Mouse (Mus musculus): ENCODE data around the gene Top1. TPM values are rescaled to one million over a fixed set of nuclear protein-coding genes. Genes with fewer than 3 reads are reported as not detected.

The Top1 gene
- total RNA-seq, 2 experiments from 2014 or later = 53.1 to 65.1 TPM

GRCm38 (mm10) chr2:160702824-160703223 is 57.1 kb downstream of the Top1 start:
- DNase-seq = no peak
- intact Hi-C loops (cut with DNase I) = no loop called here

- intact Hi-C loops (cut with DNase I) = no loop called here
- DNase-seq = no peak
These were observed 62.0 kb downstream of the Top1 start for GRCm38 (mm10) chr2:160707673-160708072.

- intact Hi-C loops (cut with DNase I) = loop anchor here (5.0 kb wide), 1 partner anchor 172 kb away; no protein-coding TSS in a partner anchor
These were observed 69.9 kb downstream of the Top1 start for GRCm38 (mm10) chr2:160715463-160716030.

DNA sequence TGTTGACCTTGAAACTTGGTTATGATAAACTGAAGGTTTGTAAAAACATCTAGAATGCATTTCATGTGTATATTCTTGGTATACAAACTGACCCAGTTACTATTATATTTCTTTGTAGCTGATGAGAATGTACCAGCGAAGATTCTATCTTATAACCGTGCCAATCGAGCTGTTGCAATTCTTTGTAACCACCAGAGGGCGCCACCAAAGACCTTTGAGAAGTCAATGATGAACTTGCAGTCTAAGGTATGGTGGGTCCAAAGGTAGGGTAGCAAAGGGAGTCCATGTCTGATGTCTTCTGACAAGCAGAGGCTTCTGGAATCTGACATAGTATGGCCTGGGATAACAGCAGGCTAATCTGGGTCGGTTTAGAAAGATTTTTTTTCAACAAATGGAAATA is 71.6 kb downstream of the Top1 start:
- peak; percentile 38 to 70 for DNase-seq
- intact Hi-C loops (cut with DNase I) = loop anchor here (5.0 kb wide), 1 partner anchor 170 kb away; no protein-coding TSS in a partner anchor

More at GRCm38 (mm10) chr2:160715463-160716030, 69.9 kb downstream of the Top1 start:
- DNase-seq = no peak

- no peak for DNase-seq
- intact Hi-C loops (cut with DNase I) = loop anchor here (5.0 kb wide), 1 partner anchor 168 kb away; no protein-coding TSS in a partner anchor
These were observed 73.1 kb downstream of the Top1 start for GRCm38 (mm10) chr2:160718811-160719210.

GRCm38 (mm10) chr2:160722714-160723113 is 77.0 kb downstream of the Top1 start:
- DNase-seq = no peak
- intact Hi-C loops (cut with DNase I) = no loop called here

- intact Hi-C loops (cut with DNase I) = no loop called here
- DNase-seq = no peak
These were observed 78.1 kb downstream of the Top1 start for GRCm38 (mm10) chr2:160723613-160724375.

GRCm38 (mm10) chr2:160724536-160724935 is 78.8 kb downstream of the Top1 start:
- DNase-seq = no peak
- intact Hi-C loops (cut with DNase I) = no loop called here

DNA sequence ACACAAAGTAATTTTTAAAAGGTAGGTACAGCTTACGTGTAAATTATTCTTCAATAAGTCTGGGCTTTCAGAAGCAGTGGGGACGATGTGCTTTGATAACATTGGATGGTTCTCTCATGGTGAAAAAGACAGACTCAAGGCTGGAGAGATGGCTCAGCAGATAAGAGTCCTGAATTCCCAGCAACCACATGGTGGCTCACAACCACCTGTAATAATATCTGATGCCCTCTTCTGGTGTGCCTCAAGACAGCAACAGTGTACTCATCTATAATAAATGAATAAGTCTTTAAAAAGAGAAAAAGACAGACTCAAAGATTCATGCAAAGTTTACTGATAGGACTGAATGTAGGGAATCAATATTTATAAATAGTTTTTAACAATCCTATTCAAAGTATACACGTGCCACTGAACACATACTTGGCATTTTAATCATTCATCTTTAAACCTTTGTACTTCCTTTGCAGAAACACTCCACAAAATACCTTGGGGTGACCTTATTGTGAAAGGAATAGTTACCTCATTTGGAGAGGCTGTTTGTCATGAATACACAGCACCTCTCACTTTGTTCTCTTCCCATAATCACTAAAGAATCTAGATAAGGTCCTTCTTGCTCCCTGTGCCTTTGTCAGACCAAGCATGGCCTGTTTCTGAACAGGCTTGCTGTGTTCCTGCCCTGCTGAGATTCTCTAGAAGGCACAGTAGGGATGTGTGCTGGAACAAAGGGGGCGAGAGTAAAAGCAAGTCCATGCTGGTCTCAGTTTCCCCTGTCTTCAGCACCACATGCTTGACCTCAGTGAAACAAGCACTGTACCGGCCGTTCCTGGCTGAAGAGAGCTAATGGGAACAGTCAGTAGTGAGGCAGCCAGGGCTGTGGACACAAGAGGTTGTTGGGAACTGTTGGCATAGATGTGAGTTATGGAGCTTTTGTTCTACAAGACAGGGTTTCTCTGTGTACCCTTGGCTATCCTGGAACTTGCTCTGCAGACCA is 80.5 kb downstream of the Top1 start:
- no peak for DNase-seq
- intact Hi-C loops (cut with DNase I) = no loop called here

- intact Hi-C loops (cut with DNase I) = no loop called here
- no peak for DNase-seq
These were observed 83.3 kb downstream of the Top1 start for GRCm38 (mm10) chr2:160728972-160729371.

DNA sequence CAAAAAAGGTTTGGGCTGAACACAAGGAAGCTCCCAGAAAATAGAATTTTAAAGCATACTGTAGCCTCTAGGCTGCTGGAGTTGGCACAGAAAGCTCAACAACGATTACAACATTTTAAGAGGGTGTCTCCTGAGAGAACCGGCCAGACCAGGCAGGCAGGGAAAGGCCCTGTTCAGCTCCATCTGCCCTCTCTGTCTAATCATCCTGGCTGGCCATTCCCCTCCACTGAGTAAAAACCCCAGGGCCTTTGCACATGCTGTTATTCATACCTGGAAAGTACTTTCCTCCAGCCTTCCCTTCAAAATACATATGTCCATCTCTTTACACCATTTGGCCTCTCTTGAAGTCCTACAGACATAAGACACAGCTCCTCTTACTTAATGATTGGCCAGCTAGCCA is 83.7 kb downstream of the Top1 start:
- no peak for DNase-seq
- intact Hi-C loops (cut with DNase I) = no loop called here

- DNase-seq = peak; percentile 55
- intact Hi-C loops (cut with DNase I) = loop anchor here (2.0 to 5.0 kb wide), 2 partner anchors 62 to 157 kb away; no protein-coding TSS in a partner anchor
These were observed 84.4 kb downstream of the Top1 start for GRCm38 (mm10) chr2:160729851-160730796.

- DNase-seq = no peak
These were observed 85.1 kb downstream of the Top1 start for GRCm38 (mm10) chr2:160730797-160731116.

DNA sequence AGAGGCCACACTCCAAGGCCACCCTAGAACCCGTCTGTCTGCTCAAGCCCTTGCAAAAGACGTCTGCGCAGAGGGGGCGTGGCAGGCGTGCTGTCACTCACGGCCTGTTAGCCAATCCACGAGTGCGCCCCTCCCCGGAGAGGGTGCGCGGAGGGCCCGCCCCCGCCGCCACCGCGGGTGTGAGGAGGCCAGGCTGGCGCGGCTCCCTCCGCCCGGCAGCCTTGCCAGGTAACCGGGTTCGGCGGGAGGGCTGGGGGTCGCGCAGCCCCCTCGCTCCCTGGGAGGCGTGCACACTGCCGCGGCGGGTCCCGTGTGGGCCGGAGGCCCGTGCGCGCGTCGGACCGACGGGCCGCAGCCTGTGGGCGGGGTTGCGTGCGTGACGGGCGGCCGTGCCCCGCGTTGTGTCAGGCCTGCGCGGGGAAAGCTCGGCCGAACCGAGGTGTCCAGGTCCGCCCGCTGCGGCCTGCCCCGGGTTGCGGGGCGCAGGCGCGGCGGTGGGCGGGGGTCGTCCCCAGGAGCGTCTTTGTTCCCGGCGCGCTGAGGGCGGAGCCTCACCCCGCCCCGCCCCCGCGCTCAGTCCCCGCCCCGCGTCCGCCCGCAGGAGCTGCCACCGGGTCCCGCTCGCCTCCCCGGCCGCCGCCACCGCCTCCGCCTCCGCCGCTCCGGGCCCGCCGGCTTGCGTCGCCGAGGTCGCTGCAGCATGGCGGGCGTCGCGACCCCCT is 85.6 kb downstream of the Top1 start, which contains the start of gene Plcg1:
Plcg1 (plus strand) TSS at position 184 of the 722 bp plus-strand sequence.
- intact Hi-C loops (cut with DNase I) = loop anchor here (2.0 to 5.0 kb wide), 2 partner anchors 61 to 156 kb away; no protein-coding TSS in a partner anchor
- DNase-seq = peak; percentile 95 to 96

More at GRCm38 (mm10) chr2:160730797-160731116, 85.1 kb downstream of the Top1 start:
- intact Hi-C loops (cut with DNase I) = loop anchor here (2.0 to 5.0 kb wide), 2 partner anchors 62 to 156 kb away; no protein-coding TSS in a partner anchor

- intact Hi-C loops (cut with DNase I) = loop anchor here (2.0 to 5.0 kb wide), 3 partner anchors 33 to 155 kb away; no protein-coding TSS in a partner anchor
These were observed 86.2 kb downstream of the Top1 start for GRCm38 (mm10) chr2:160731839-160732261.

DNA sequence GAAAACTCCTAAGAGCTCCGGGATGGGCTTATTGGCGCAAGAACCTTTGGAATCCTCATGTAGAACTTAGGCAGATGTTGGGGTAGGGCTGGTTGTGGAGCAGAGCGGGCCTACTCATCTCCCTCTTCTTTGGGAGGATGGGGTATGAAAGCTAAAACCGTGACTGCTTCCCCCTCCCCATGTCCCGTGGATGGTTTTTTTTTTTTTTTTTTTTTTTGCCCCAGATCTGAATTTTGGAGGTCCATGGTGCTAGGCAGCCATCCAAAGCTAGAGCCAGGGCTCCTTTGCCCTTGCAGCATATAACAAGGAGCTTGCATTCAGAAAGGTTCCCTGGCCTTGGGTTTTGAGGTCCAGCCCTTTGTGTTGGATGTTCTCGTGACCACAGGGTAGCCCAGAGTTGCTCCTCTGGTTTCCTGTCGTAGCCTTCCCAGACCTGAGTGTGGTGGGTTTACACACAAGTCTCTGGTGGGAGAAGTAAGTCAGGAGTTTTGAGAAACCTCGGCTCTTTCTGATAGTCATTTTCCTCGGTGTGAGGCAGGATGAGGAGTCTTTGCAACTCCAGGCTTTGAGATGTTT is 86.8 kb downstream of the Top1 start:
- peak in 1 of 2 experiments; percentile 15 for DNase-seq
- intact Hi-C loops (cut with DNase I) = loop anchor here (2.0 to 5.0 kb wide), 2 partner anchors 32 to 60 kb away; no protein-coding TSS in a partner anchor

More at GRCm38 (mm10) chr2:160731839-160732261, 86.2 kb downstream of the Top1 start:
- DNase-seq = peak; percentile 78 to 83

GRCm38 (mm10) chr2:160733131-160733531 is 87.4 kb downstream of the Top1 start:
- peak in 1 of 2 experiments; percentile 16 for DNase-seq
- intact Hi-C loops (cut with DNase I) = loop anchor here (2.0 to 5.0 kb wide), 2 partner anchors 32 to 59 kb away; no protein-coding TSS in a partner anchor

GRCm38 (mm10) chr2:160734331-160734730 is 88.6 kb downstream of the Top1 start:
- intact Hi-C loops (cut with DNase I) = loop anchor here (5.0 kb wide), 1 partner anchor 58 kb away; no protein-coding TSS in a partner anchor
- no peak for DNase-seq

Measured in heart, postnatal 10 days (tissue).